Mouse (Mus musculus) intestine, embryonic 15.5 days (tissue): ENCODE data around the gene Rps6kb2. TPM values are rescaled to one million over a fixed set of nuclear protein-coding genes. Genes with fewer than 3 reads are reported as not detected.

Experiments
- ATAC-seq: fragments of 200-750 bp; cut with Nextera tagmentation; 2 replicates; pipeline ENCODE4 v1.8.0; 2017; ENCODE audit warnings: moderate TSS enrichment, moderate library complexity
- H3K27ac ChIP-seq: fragments of 300-500 bp; sonication (generic); 2 replicates; pipeline ENCODE4 v1.5.1; 2015; ENCODE audit warnings: mild to moderate bottlenecking, inconsistent platforms
- H3K27me3 ChIP-seq: fragments of 300-500 bp; sonication (generic); replicated peaks from 2 replicates; pipeline ENCODE4 v1.6.1; 2015; ENCODE audit warnings: inconsistent platforms
- H3K36me3 ChIP-seq: fragments of 300-500 bp; sonication (generic); 2 replicates; pipeline ENCODE4 v1.6.1; 2015; ENCODE audit warnings: inconsistent platforms
- H3K4me1 ChIP-seq: fragments of 300-500 bp; sonication (generic); replicated peaks from 2 replicates; pipeline ENCODE4 v1.6.1; 2015; ENCODE audit warnings: inconsistent platforms
- H3K4me2 ChIP-seq: fragments of 300-500 bp; sonication (generic); replicated peaks from 2 replicates; pipeline ENCODE4 v1.6.1; 2015; ENCODE audit warnings: mild to moderate bottlenecking, inconsistent platforms
- H3K4me3 ChIP-seq: fragments of 300-500 bp; sonication (generic); replicated peaks from 2 replicates; pipeline ENCODE4 v1.5.1; 2015; ENCODE audit warnings: inconsistent platforms
- H3K9ac ChIP-seq: fragments of 300-500 bp; sonication (generic); 2 replicates; pipeline ENCODE4 v1.6.1; 2015; ENCODE audit warnings: inconsistent platforms
- H3K9me3 ChIP-seq: fragments of 300-500 bp; sonication (generic); 2 replicates; pipeline ENCODE4 v1.6.1; 2016; ENCODE audit warnings: inconsistent platforms
- WGBS: fragments of 180-500 bp; shearing (Covaris S2); methylation state at CpG from one replicate; pipeline ENCODE4 v1.1.7; 2015; 5-methylcytosine and 5-hydroxymethylcytosine counted together
- polyA plus RNA-seq: library from polyadenylated mRNA; unstranded; fragments of >200 nt; fragmentation: Nextera tagmentation; extraction: Ambion mirVana; gene quantifications from 2 replicates; pipeline ENCODE4 v1.2.1, GENCODE M21; 2015

The Rps6kb2 gene
- polyA plus RNA-seq, 1 experiment from 2014 or later = 40.7 TPM

- H3K4me1 ChIP-seq = peaks cover 10% of the 10 kb centered on the region
- no peaks in the 10 kb centered on the region for H3K9me3 ChIP-seq
- peaks cover 4% of the 10 kb centered on the region for H3K36me3 ChIP-seq
- no peak overlapping the region for H3K4me3 ChIP-seq
- no peak for ATAC-seq
- H3K9ac ChIP-seq = no peak overlapping the region
- no peaks in the 10 kb centered on the region for H3K27me3 ChIP-seq
- no peak overlapping the region for H3K27ac ChIP-seq
- WGBS = 75% methylated on average over 3 of the region's 3 CpGs
- peak overlapping the region; percentile 87; the same call in 1 of the 2 replicates for H3K4me2 ChIP-seq
Measured at GRCm38 (mm10) chr19:4164100-4164499, 946 bp upstream of the Rps6kb2 start.

GRCm38 (mm10) chr19:4163543-4163887, 361 bp upstream of the Rps6kb2 start:
- ATAC-seq = peak; percentile 34
- peak overlapping the region; percentile 87 for H3K4me2 ChIP-seq
- H3K9me3 ChIP-seq = no peaks in the 10 kb centered on the region
- peak overlapping the region; percentile 37 for H3K9ac ChIP-seq
- H3K4me3 ChIP-seq = peak overlapping the region; percentile 77
- WGBS = 34% methylated on average over 4 of the region's 4 CpGs
- no peaks in the 10 kb centered on the region for H3K27me3 ChIP-seq
- peak overlapping the region; percentile 64; the same call in 1 of the 2 replicates for H3K27ac ChIP-seq
- H3K36me3 ChIP-seq = peaks cover 10% of the 10 kb centered on the region
- H3K4me1 ChIP-seq = peaks cover 10% of the 10 kb centered on the region

- Histone ChIP-seq H3K4me3 (no peak overlapping the region), H3K36me3 (peaks cover 16% of the 10 kb centered on the region)
- 92% methylated on average over 8 of the region's 8 CpGs for WGBS
Measured at GRCm38 (mm10) chr19:4159049-4159448, 4.1 kb downstream of the Rps6kb2 start.

GRCm38 (mm10) chr19:4156771-4157170, 6.4 kb downstream of the Rps6kb2 start:
- no peak for ATAC-seq
- Histone ChIP-seq H3K4me2 (no peak overlapping the region), H3K4me1 (no peaks in the 10 kb centered on the region), H3K9ac (no peak overlapping the region), H3K27ac (no peak overlapping the region), H3K9me3 (no peaks in the 10 kb centered on the region), H3K36me3 (peaks cover 18% of the 10 kb centered on the region), H3K27me3 (no peaks in the 10 kb centered on the region), H3K4me3 (no peak overlapping the region)
- 90% methylated on average over 12 of the region's 12 CpGs for WGBS

More at GRCm38 (mm10) chr19:4159049-4159448, 4.1 kb downstream of the Rps6kb2 start:
- ATAC-seq = no peak
- H3K4me2 ChIP-seq = no peak overlapping the region
- H3K27ac ChIP-seq = no peak overlapping the region
- no peaks in the 10 kb centered on the region for H3K27me3 ChIP-seq
- H3K9me3 ChIP-seq = no peaks in the 10 kb centered on the region
- peaks cover 10% of the 10 kb centered on the region for H3K4me1 ChIP-seq
- H3K9ac ChIP-seq = no peak overlapping the region

- no peak overlapping the region for H3K9ac ChIP-seq
- H3K27ac ChIP-seq = no peak overlapping the region
- H3K27me3 ChIP-seq = no peaks in the 10 kb centered on the region
- no peak for ATAC-seq
- no peaks in the 10 kb centered on the region for H3K9me3 ChIP-seq
- no peak overlapping the region for H3K4me2 ChIP-seq
- H3K4me3 ChIP-seq = no peak overlapping the region
- WGBS = 76% methylated on average over 20 of the region's 20 CpGs
- H3K36me3 ChIP-seq = peaks cover 19% of the 10 kb centered on the region
- no peaks in the 10 kb centered on the region for H3K4me1 ChIP-seq
Measured at GRCm38 (mm10) chr19:4156073-4156579, 7.0 kb downstream of the Rps6kb2 start.

- Histone ChIP-seq H3K9ac (no peak overlapping the region), H3K4me1 (no peaks in the 10 kb centered on the region; the same call in 1 of the 2 replicates), H3K36me3 (peaks cover 25% of the 10 kb centered on the region), H3K27ac (no peak overlapping the region), H3K4me3 (no peak overlapping the region), H3K27me3 (no peaks in the 10 kb centered on the region), H3K9me3 (no peaks in the 10 kb centered on the region), H3K4me2 (no peak overlapping the region)
- WGBS = 81% methylated on average over 6 of the region's 6 CpGs
- ATAC-seq = no peak
Measured at GRCm38 (mm10) chr19:4155223-4156072, 7.7 kb downstream of the Rps6kb2 start.

DNA sequence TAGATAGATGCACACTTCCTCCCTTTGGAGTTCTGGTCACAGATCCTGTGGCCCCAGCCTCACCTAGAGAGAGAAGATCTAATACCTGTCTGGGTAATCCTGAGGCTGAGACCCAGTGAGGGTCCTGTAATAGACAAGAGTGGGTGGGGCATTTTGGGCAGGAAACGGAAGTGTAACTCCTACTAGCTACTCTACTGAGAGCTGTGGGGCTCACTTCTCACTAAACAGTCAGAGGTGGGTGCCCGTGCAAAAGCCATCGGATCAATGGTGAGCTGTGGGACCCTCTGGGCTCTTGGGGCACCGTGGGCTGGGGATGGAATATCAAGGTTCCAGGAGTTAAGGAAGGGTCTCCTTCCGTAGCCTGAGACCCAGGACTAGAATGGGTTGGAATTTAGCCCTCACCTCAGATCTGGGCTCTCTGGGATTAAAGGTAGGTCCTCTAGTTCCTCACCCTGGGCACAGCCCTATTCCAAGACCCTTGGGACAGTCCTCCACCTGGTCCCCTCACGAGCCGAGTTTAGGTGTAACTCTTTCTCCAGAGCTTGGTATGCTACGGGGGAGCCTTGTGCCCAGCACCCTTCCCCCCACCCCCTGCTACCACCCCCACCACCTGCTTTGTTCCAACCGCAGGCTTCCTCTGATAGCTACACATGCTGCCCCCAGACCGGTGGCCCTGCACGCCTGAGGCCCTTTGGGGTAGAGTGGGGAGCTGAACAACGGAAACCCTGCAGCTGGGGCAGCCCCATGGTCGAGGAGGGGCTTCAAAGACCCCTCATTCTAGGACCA, 8.5 kb downstream of the Rps6kb2 start:
- Histone ChIP-seq H3K9me3 (no peaks in the 10 kb centered on the region), H3K4me3 (no peak overlapping the region), H3K4me2 (no peak overlapping the region), H3K36me3 (peaks cover 25% of the 10 kb centered on the region), H3K27ac (no peak overlapping the region), H3K9ac (no peak overlapping the region), H3K27me3 (no peaks in the 10 kb centered on the region), H3K4me1 (peaks cover 5% of the 10 kb centered on the region)
- no peak for ATAC-seq
- 73% methylated on average over 13 of the region's 13 CpGs for WGBS

DNA sequence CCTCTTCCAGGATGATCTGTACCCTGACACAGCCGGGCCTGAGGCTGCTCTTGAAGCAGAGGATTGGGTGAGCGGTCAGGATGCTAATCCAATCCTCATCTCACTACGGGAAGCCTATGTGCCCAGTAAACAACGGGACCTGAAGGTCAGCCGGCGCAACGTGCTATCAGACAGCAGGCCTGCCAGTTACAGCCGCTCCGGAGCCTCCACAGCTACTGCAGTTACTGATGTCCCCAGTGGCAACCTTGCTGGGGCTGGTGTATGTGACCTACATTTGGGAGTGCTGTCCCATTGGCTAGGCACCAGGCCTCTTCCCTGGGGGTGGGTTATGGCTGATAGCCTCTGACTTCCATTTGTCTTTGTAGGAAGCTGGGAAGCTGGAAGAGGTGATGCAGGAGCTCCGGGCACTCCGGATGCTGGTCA, 9.9 kb downstream of the Rps6kb2 start, which contains the start of gene Ptprcap:
Gene Ptprcap, plus strand, starts transcription at position 373 of the 423 bp plus-strand sequence.
- no peak within 1 kb of the TSS for H3K9ac ChIP-seq
- no peaks in the 10 kb centered on the region for H3K9me3 ChIP-seq
- peaks cover 12% of the 10 kb centered on the region for H3K4me1 ChIP-seq
- no peak within 1 kb of the TSS for H3K27ac ChIP-seq
- H3K4me3 ChIP-seq = no peak within 1 kb of the TSS
- no peaks in the 10 kb centered on the region for H3K27me3 ChIP-seq
- no peak for ATAC-seq
- WGBS = 66% methylated on average over 11 of the region's 11 CpGs
- H3K4me2 ChIP-seq = no peak within 1 kb of the TSS
- peaks cover 15% of the 10 kb centered on the region for H3K36me3 ChIP-seq

DNA sequence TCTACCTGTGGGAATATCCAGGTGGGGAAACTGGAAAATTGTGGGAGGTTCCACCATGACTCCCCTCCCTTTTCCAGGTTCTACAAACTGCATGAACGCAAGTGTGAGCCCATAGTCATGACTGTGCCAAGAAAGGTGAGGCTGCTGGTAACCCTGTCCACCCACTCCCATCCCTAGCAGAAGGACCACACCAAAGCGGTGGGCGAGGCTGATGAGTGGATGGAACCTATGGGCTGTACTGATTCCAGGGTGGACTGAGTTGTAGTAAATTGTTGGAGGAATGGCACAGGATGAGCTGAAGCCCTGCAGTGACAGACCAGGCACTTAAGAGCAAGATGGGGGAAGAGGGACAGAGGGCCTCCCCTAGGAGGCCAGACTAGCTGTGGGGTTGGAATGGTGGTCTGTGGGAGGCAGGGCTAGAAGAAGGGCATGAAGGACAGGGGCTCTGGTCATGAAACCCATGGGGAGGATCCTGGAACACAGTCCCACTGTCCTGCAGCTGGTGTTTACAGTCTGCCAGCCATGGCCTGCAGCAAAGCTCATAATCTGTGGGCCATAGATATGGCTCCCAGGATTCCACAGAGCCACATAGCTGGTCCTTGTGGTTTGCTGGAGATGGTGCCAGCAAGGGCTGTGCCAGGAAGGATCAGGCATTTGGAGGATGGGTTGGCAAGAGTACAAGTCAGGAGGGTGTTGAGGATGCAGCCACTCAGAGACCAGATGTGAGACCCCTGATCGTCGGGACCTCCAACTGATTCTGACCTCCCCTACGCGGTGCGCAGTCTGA, 10.5 kb downstream of the Rps6kb2 start:
- peaks cover 15% of the 10 kb centered on the region for H3K36me3 ChIP-seq
- no peak overlapping the region for H3K4me3 ChIP-seq
- H3K9ac ChIP-seq = no peak overlapping the region
- peaks cover 16% of the 10 kb centered on the region for H3K4me1 ChIP-seq
- no peak overlapping the region for H3K4me2 ChIP-seq
- ATAC-seq = no peak
- 85% methylated on average over 8 of the region's 8 CpGs for WGBS
- no peak overlapping the region for H3K27ac ChIP-seq
- no peaks in the 10 kb centered on the region for H3K27me3 ChIP-seq
- no peaks in the 10 kb centered on the region for H3K9me3 ChIP-seq

DNA sequence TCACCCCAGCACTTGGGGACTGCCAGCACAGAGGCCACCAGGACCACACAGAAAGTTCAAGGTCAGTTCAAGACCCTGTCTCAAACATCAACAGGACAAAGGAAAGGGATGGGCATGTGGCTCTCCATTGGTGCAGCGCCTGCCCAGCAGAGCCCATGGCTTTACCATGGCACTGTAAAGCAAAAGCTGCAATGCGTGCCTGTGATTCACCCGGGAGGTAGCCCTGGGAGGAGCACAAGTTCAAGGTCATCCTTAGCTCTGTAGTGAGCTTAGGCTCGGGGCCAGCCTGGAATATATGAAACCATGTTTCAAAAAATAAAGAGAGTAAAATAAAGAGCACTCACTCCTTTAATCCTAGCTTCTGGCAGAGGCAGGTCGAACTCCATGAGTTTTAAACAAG, 11.3 kb downstream of the Rps6kb2 start:
- WGBS = 88% methylated on average over 5 of the region's 5 CpGs
- H3K27me3 ChIP-seq = no peaks in the 10 kb centered on the region
- H3K36me3 ChIP-seq = peaks cover 9% of the 10 kb centered on the region
- H3K9ac ChIP-seq = no peak overlapping the region
- ATAC-seq = no peak
- H3K9me3 ChIP-seq = no peaks in the 10 kb centered on the region
- H3K4me3 ChIP-seq = no peak overlapping the region
- no peak overlapping the region for H3K4me2 ChIP-seq
- peaks cover 18% of the 10 kb centered on the region for H3K4me1 ChIP-seq
- H3K27ac ChIP-seq = no peak overlapping the region

DNA sequence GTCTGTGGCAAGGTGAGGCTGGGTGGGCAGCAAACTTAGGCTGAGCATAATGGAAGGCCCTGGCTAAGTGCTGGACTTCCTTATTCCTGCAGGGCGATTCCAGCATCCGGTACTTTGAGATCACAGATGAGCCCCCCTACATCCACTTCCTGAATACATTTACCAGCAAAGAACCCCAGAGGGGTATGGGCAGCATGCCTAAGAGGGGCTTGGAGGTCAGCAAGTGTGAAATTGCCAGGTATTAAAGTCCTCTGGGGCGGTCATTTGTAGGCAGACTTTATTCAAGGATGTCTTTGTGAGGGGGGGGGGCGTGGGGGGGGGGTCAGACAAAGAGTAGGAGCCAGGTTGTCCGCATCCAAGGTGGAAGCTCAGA, 11.7 kb downstream of the Rps6kb2 start:
- Histone ChIP-seq H3K27me3 (no peaks in the 10 kb centered on the region), H3K4me2 (no peak overlapping the region), H3K4me3 (no peak overlapping the region), H3K9me3 (no peaks in the 10 kb centered on the region), H3K4me1 (peaks cover 18% of the 10 kb centered on the region), H3K36me3 (peaks cover 9% of the 10 kb centered on the region), H3K27ac (no peak overlapping the region), H3K9ac (no peak overlapping the region)
- WGBS = 70% methylated on average over 5 of the region's 5 CpGs
- no peak for ATAC-seq
